Mouse (Mus musculus): ENCODE data around the gene Htr1d. TPM values are rescaled to one million over a fixed set of nuclear protein-coding genes. Genes with fewer than 3 reads are reported as not detected.

Htr1d gene
- total RNA-seq, 2 experiments from 2014 or later, result not detected

DNA sequence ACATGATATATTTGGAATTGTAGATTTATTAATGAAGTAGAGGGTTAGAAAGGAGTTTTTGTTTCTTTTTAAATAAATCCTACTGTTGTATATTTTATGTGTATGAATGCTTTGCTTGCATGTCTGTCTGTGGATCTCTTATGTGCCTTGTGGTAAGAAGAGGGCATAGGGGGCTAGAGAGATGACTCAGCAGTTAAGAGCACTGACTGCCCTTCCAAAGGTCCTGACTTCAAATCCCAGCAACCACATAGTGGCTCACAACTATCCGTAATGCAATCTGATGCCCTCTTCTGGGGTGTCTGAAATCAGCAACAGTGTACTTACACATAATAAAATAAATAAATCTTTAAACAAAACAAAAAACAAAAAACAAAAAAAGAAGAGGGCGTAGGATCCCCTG is 63.2 kb downstream of the Htr1d start:
- no peak for DNase-seq
- intact Hi-C loops (cut with DNase I), result no loop called here

Other genes with a start within 250 kb of the Htr1d start
- gene Asap3, start 217.2 kb upstream of the Htr1d start, total RNA-seq (2021), result 10 to 100 TPM in 1 of 2 experiments, 1 to 10 TPM in 1; 9.4 to 11.7 TPM
- 100 to 1,000 TPM; 121 to 126 TPM for gene Tcea3, start 175.8 kb upstream of the Htr1d start, total RNA-seq (2021)
- 10 to 100 TPM; 37.4 to 57.1 TPM for gene Zfp46, start 138.8 kb upstream of the Htr1d start, total RNA-seq (2021)
- 10 to 100 TPM; 37.6 to 43.2 TPM for gene Hnrnpr, start 112.6 kb upstream of the Htr1d start, total RNA-seq (2021)
- under 1 TPM; 0.17 to 0.35 TPM for gene 6030445D17Rik, start 38.7 kb downstream of the Htr1d start, total RNA-seq (2021)
- gene Luzp1, start 46.2 kb downstream of the Htr1d start, total RNA-seq (2021), result 10 to 100 TPM; 37.8 to 41.4 TPM
- 10 to 100 TPM; 28.4 to 33.7 TPM for gene Kdm1a, start 179.2 kb downstream of the Htr1d start, total RNA-seq (2021)
- not detected for gene Tex46, start 186.9 kb downstream of the Htr1d start, total RNA-seq (2021)
- not detected for gene Lactbl1, start 199.1 kb downstream of the Htr1d start, total RNA-seq (2021)

Data from heart, postnatal 36 days (tissue).